11 mouse cellular contexts compared by ENCODE assay signal in genomic region chr5:116407936-116408335, GRCm38 (mm10). TPM values are rescaled to one million over a fixed set of nuclear protein-coding genes. Genes with fewer than 3 reads are reported as not detected.
DNase-seq lines count a peak whose midpoint lies in the region; ATAC-seq and TF ChIP-seq lines count a peak whose summit lies in the region.
"Had no signal": no experiment of that assay in that cellular context is flagged by ENCODE, and none has a peak within 500 bp of the region (broad histone marks: within the 10 kb centered on the region; RNA-seq: fewer than 3 reads in every experiment).

No protein-coding gene starts in this region.

- H3K4me1 ChIP-seq in hindbrain, embryonic 10.5 days (replicated peaks): peaks cover 44% of the 10 kb centered on the region
- H3K4me1 ChIP-seq in hindbrain, embryonic 16.5 days (ENCODE audit: control insufficient read depth, insufficient read depth, low read depth, low read length): peaks cover 13% of the 10 kb centered on the region
- peaks cover 30 to 34% of the 10 kb centered on the region in 2 experiments for H3K4me1 ChIP-seq in ES-E14 (ENCODE audit: control insufficient read depth in 2 of 2, insufficient read depth in 2 of 2, low read length in 2 of 2, poor library complexity in 1 of 2)
- peaks cover 18% of the 10 kb centered on the region for H3K4me1 ChIP-seq in limb, embryonic 14.5 days (ENCODE audit: control insufficient read depth, insufficient read depth, low read length)

- H3K36me3 ChIP-seq in hindbrain, embryonic 10.5 days: no peaks in the 10 kb centered on the region
- H3K36me3 ChIP-seq in hindbrain, embryonic 16.5 days (ENCODE audit: control insufficient read depth, insufficient read depth, low read length): no peaks in the 10 kb centered on the region
- no peaks in the 10 kb centered on the region for H3K36me3 ChIP-seq in ES-E14 (ENCODE audit: control insufficient read depth, insufficient read depth, low read length, poor library complexity, severe bottlenecking)
- H3K36me3 ChIP-seq in limb, embryonic 14.5 days (ENCODE audit: control insufficient read depth, insufficient read depth, low read length): no peaks in the 10 kb centered on the region
- H3K36me3 ChIP-seq: liver, embryonic 13.5 days had no signal

- no peak for ATAC-seq in hindbrain, embryonic 16.5 days
- no peak for ATAC-seq in limb, embryonic 14.5 days (ENCODE audit: low FRiP score, low read depth)

- no peaks in the 10 kb centered on the region for H3K9me3 ChIP-seq in hindbrain, embryonic 10.5 days
- H3K9me3 ChIP-seq in hindbrain, embryonic 16.5 days (ENCODE audit: control insufficient read depth, low read length): no peaks in the 10 kb centered on the region
- H3K9me3 ChIP-seq in ES-E14 (ENCODE audit: control insufficient read depth, insufficient read depth, low read depth, low read length): no peaks in the 10 kb centered on the region
- H3K9me3 ChIP-seq in limb, embryonic 14.5 days (ENCODE audit: control insufficient read depth, low read length): no peaks in the 10 kb centered on the region
- H3K9me3 ChIP-seq: liver, embryonic 13.5 days had no signal

- no peak for TF ChIP-seq POLR2A in limb, embryonic 14.5 days (IDR thresholded peaks at IDR 0.05; ENCODE audit: borderline replicate concordance, extremely low read depth, insufficient read depth, insufficient read length)

- peak; percentile 61 to 87 for DNase-seq in adrenal gland, adult (ENCODE audit: inconsistent age in 2 of 2, low spot score in 1 of 2)
- no peak for DNase-seq in adrenal gland, postnatal 4 days (ENCODE audit: low spot score in 2 of 2)
- DNase-seq in hindbrain, embryonic 10.5 days (ENCODE audit: low spot score): no peak
- no peak for DNase-seq in ES-E14 (ENCODE audit: low read depth, low spot score)
- DNase-seq in limb, embryonic 14.5 days (ENCODE audit: low spot score): peak; percentile 59
- no peak for DNase-seq in urinary bladder, adult 2 months (ENCODE audit: low spot score)
- DNase-seq in urinary bladder, postnatal 4 days (ENCODE audit: low spot score in 2 of 2): no peak
- DNase-seq: gastrocnemius, postnatal 14 days; kidney, postnatal 10 days; liver, embryonic 13.5 days had no signal

- no peak overlapping the region for H3K4me3 ChIP-seq in hindbrain, embryonic 10.5 days
- no peak overlapping the region for H3K4me3 ChIP-seq in hindbrain, embryonic 16.5 days (ENCODE audit: low read length)
- H3K4me3 ChIP-seq in ES-E14 (ENCODE audit: insufficient read depth in 1 of 2, low read depth in 1 of 2, low read length in 2 of 2, poor library complexity in 1 of 2, severe bottlenecking in 1 of 2): no peak overlapping the region
- H3K4me3 ChIP-seq in limb, embryonic 14.5 days (replicated peaks; ENCODE audit: low read length): no peak overlapping the region
- H3K4me3 ChIP-seq: liver, embryonic 13.5 days had no signal

- H3K9ac ChIP-seq in hindbrain, embryonic 16.5 days (ENCODE audit: low read depth, low read length): no peak overlapping the region
- H3K9ac ChIP-seq in ES-E14 (ENCODE audit: insufficient read depth, low read depth, low read length, poor library complexity, severe bottlenecking): peak overlapping the region; percentile 50; the same call in 1 of the 2 replicates
- no peak overlapping the region for H3K9ac ChIP-seq in limb, embryonic 14.5 days (ENCODE audit: low read depth, low read length, severe bottlenecking)
- H3K9ac ChIP-seq: liver, embryonic 13.5 days had no signal

- in situ Hi-C loops in ES-E14 (cut with MboI; ENCODE audit: low sequenced_read_pairs in 2 of 2, unreplicated experiment in 2 of 2): no loop called here

- H3K27ac ChIP-seq in hindbrain, embryonic 10.5 days: peak overlapping the region; percentile 46; the same call in 1 of the 2 replicates
- no peak overlapping the region for H3K27ac ChIP-seq in hindbrain, embryonic 16.5 days (ENCODE audit: low read depth, low read length)
- peak overlapping the region; percentile 88 for H3K27ac ChIP-seq in ES-E14 (ENCODE audit: insufficient read depth, low read depth, low read length, poor library complexity, severe bottlenecking)
- H3K27ac ChIP-seq in limb, embryonic 14.5 days (replicated peaks; ENCODE audit: low read depth, low read length): no peak overlapping the region
- H3K27ac ChIP-seq: liver, embryonic 13.5 days had no signal

- 47% methylated on average over 6 of the region's 6 CpGs for WGBS in hindbrain, embryonic 10.5 days
- 26% methylated on average over 6 of the region's 6 CpGs for WGBS in hindbrain, embryonic 16.5 days
- 26% methylated on average over 6 of the region's 6 CpGs for WGBS in limb, embryonic 14.5 days

- no peaks in the 10 kb centered on the region for H3K27me3 ChIP-seq in hindbrain, embryonic 10.5 days (ENCODE audit: insufficient read depth, poor library complexity, severe bottlenecking)
- no peaks in the 10 kb centered on the region for H3K27me3 ChIP-seq in hindbrain, embryonic 16.5 days (replicated peaks; ENCODE audit: control insufficient read depth, insufficient read depth, low read length)
- no peaks in the 10 kb centered on the region for H3K27me3 ChIP-seq in limb, embryonic 14.5 days (ENCODE audit: control insufficient read depth, insufficient read depth, low read length)
- H3K27me3 ChIP-seq: liver, embryonic 13.5 days had no signal

- H3K4me2 ChIP-seq in hindbrain, embryonic 16.5 days (ENCODE audit: low read length): no peak overlapping the region
- no peak overlapping the region for H3K4me2 ChIP-seq in limb, embryonic 14.5 days (replicated peaks; ENCODE audit: low read depth, low read length, severe bottlenecking)
- H3K4me2 ChIP-seq: liver, embryonic 13.5 days had no signal

TF ChIP-seq in ES-E14, 5 proteins besides CTCF, POLR2A, EP300 and RAD21:
- no peak for TF ChIP-seq CHD2 (IDR thresholded peaks at IDR 0.05; ENCODE audit: low read depth, low read length)
- no peak for TF ChIP-seq MAFK (IDR thresholded peaks at IDR 0.05; ENCODE audit: insufficient read depth, low read depth, low read length)
- no peak for TF ChIP-seq ZNF384 (IDR thresholded peaks at IDR 0.05; ENCODE audit: low read depth, low read length)
- no peak for TF ChIP-seq ZC3H11A (IDR thresholded peaks at IDR 0.05; ENCODE audit: borderline replicate concordance, low read depth, low read length)
- TF ChIP-seq HCFC1 (IDR thresholded peaks at IDR 0.05; ENCODE audit: borderline replicate concordance, insufficient read depth, low read length): no peak

RNA-seq across cellular contexts. Expression of gene Hspb8, which starts 14.7 kb away (rescaled TPM):
- total RNA-seq in adrenal gland, postnatal 4 days (2021): 10 to 100 TPM; 31.0 to 39.1 TPM
- 7.3 and 9.7 TPM in 2 replicates for polyA plus RNA-seq in hindbrain, embryonic 10.5 days (2016; fragmentation: Nextera tagmentation; extraction: Ambion mirVana)
- polyA plus RNA-seq in hindbrain, embryonic 16.5 days (2015; fragmentation: Nextera tagmentation; extraction: Ambion mirVana): 8.9 and 9.4 TPM in 2 replicates
- total RNA-seq in ES-E14 (2012; rRNA removed): 11.8 and 29.1 TPM in 2 replicates
- polyA plus RNA-seq in limb, embryonic 14.5 days (2012; rRNA removed): 25.3 and 25.6 TPM in 2 replicates
- polyA plus RNA-seq in limb, embryonic 14.5 days (2014; fragmentation: Nextera tagmentation; extraction: Ambion mirVana): 16.0 and 19.7 TPM in 2 replicates
- 229 and 244 TPM in 2 replicates for polyA plus RNA-seq in urinary bladder, adult 2 months (2012; rRNA removed)

Comparison
In these comparisons a context has a peak if more than half of its experiments do, and no peak if none do; other contexts are left out.
1. DNase-seq: peak in adrenal gland, adult (2 of 2) and limb, embryonic 14.5 days (single experiment); none in adrenal gland, postnatal 4 days (0 of 2), hindbrain, embryonic 10.5 days (single experiment), ES-E14 (single experiment), urinary bladder, adult 2 months (single experiment) and urinary bladder, postnatal 4 days (0 of 2).
2. H3K27ac ChIP-seq: peak in hindbrain, embryonic 10.5 days (single experiment) and ES-E14 (single experiment); none in hindbrain, embryonic 16.5 days (single experiment) and limb, embryonic 14.5 days (single experiment).